Mouse (Mus musculus) stomach, embryonic 16.5 days (tissue): ENCODE measurements at regions not wholly inside any gene's neighbourhood (a gene's known extent, or its start where the extent isn't known, plus 50 kb on each side); places are given as distances from the start of the nearest gene placed in this dataset.

ENCODE experiments used
- ATAC-seq: fragments of 200-750 bp; cut with Nextera tagmentation; 2 replicates; pipeline ENCODE4 v1.8.0; 2017; ENCODE audit warnings: moderate number of reproducible peaks, moderate TSS enrichment; ENCODE audit not compliant: insufficient read depth, low FRiP score
- H3K27ac ChIP-seq: fragments of 300-500 bp; sonication (generic); 2 replicates; pipeline ENCODE4 v1.5.1; 2014; ENCODE audit warnings: low read length
- H3K27me3 ChIP-seq: fragments of 300-500 bp; sonication (generic); 2 replicates; pipeline ENCODE4 v1.6.1; 2014; ENCODE audit warnings: low read length, control low read depth, mixed read lengths; ENCODE audit not compliant: control insufficient read depth, insufficient read depth
- H3K36me3 ChIP-seq: fragments of 300-500 bp; sonication (generic); 2 replicates; pipeline ENCODE4 v1.6.1; 2014; ENCODE audit warnings: low read length; ENCODE audit not compliant: control insufficient read depth, insufficient read depth
- H3K4me1 ChIP-seq: fragments of 300-500 bp; sonication (generic); 2 replicates; pipeline ENCODE4 v1.6.1; 2014; ENCODE audit warnings: low read length, control low read depth, mixed read lengths; ENCODE audit not compliant: control insufficient read depth, insufficient read depth
- H3K4me2 ChIP-seq: fragments of 300-500 bp; sonication (generic); 2 replicates; pipeline ENCODE4 v1.6.1; 2014; ENCODE audit warnings: low read depth, low read length, mixed read lengths
- H3K4me3 ChIP-seq: fragments of 300-500 bp; sonication (generic); replicated peaks from 2 replicates; pipeline ENCODE4 v1.5.1; 2014; ENCODE audit warnings: mild to moderate bottlenecking, low read length
- H3K9ac ChIP-seq: fragments of 300-500 bp; sonication (generic); 2 replicates; pipeline ENCODE4 v1.6.1; 2014; ENCODE audit warnings: low read length
- H3K9me3 ChIP-seq: fragments of 300-500 bp; sonication (generic); replicated peaks from 2 replicates; pipeline ENCODE4 v1.6.1; 2016; ENCODE audit warnings: low read length, control low read depth; ENCODE audit not compliant: control insufficient read depth
- WGBS: fragments of 180-500 bp; shearing (Covaris S2); extraction: QIAGEN DNeasy Blood & Tissue Kit; methylation state at CpG from one replicate; pipeline ENCODE4 v1.1.7; 2014; 5-methylcytosine and 5-hydroxymethylcytosine counted together

DNA sequence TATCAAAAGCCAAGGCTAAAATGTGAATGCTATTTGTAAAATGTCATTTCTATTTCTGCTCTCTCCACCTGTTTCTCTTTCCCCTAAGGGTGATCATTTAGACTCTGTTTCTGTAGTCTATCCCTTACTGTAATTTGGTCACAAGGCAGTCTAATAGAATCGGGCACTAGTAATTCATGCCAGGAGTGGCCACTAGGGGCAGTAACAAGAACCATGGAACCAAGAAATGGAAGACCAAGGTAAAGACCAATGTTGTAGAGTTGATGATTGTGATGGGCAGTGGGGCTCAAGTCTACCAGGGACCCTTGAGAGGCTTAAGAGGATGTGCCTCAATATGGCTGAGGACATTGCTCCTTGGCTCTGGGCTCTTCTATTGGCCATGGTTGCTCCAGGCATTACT is 180.5 kb upstream of the Eif4g2 start:
- H3K9me3 ChIP-seq, result no peaks in the 10 kb centered on the region

GRCm38 (mm10) chr7:111259630-111260574 is 177.1 kb upstream of the Eif4g2 start:
- Histone ChIP-seq H3K27ac (peak overlapping the region; percentile 60), H3K9ac (no peak overlapping the region), H3K4me2 (no peak overlapping the region), H3K9me3 (no peaks in the 10 kb centered on the region), H3K4me3 (no peak overlapping the region), H3K27me3 (no peaks in the 10 kb centered on the region), H3K4me1 (peaks cover 7% of the 10 kb centered on the region; the same call in 1 of the 2 replicates), H3K36me3 (no peaks in the 10 kb centered on the region)
- ATAC-seq, result peak; percentile 86
- 40% methylated on average over 11 of the region's 11 CpGs for WGBS

More for the DNA sequence above, 180.5 kb upstream of the Eif4g2 start:
- Histone ChIP-seq H3K4me1 (peaks cover 7% of the 10 kb centered on the region; the same call in 1 of the 2 replicates), H3K9ac (no peak overlapping the region), H3K4me2 (no peak overlapping the region), H3K4me3 (no peak overlapping the region), H3K27ac (no peak overlapping the region), H3K27me3 (no peaks in the 10 kb centered on the region), H3K36me3 (no peaks in the 10 kb centered on the region)
- 71% methylated on average over 1 of the region's 1 CpGs for WGBS
- ATAC-seq, result no peak

GRCm38 (mm10) chr7:111257842-111258241 is 175.0 kb upstream of the Eif4g2 start:
- H3K36me3 ChIP-seq, result no peaks in the 10 kb centered on the region
- 91% methylated on average over 2 of the region's 2 CpGs for WGBS

DNA sequence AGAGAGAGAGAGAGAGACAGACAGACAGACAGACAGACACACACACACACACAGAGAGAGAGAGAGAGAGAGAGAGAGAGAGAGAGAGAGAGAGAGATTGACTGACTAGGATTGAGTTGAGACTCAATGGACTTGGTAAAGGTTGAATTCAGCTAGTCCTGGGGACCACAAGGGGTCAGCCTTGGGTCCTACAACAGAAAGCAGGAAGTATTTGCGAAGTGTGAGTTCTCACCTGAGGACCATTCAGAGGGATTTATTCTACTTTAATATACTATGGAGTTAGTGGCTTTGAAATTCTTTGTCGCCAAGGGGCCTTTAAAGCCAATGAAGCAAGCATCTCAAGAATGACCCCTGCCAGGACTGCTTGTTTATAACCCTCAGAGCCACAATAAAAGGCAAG is 173.4 kb upstream of the Eif4g2 start:
- Histone ChIP-seq H3K27ac (no peak overlapping the region), H3K9ac (no peak overlapping the region), H3K36me3 (no peaks in the 10 kb centered on the region), H3K4me2 (no peak overlapping the region), H3K4me1 (peaks cover 7% of the 10 kb centered on the region; the same call in 1 of the 2 replicates), H3K27me3 (no peaks in the 10 kb centered on the region), H3K4me3 (no peak overlapping the region), H3K9me3 (no peaks in the 10 kb centered on the region)
- 67% methylated on average over 2 of the region's 2 CpGs for WGBS
- no peak for ATAC-seq

More at GRCm38 (mm10) chr7:111257842-111258241, 175.0 kb upstream of the Eif4g2 start:
- no peak for ATAC-seq
- Histone ChIP-seq H3K9ac (no peak overlapping the region), H3K4me1 (peaks cover 7% of the 10 kb centered on the region; the same call in 1 of the 2 replicates), H3K4me3 (no peak overlapping the region), H3K9me3 (no peaks in the 10 kb centered on the region), H3K4me2 (no peak overlapping the region), H3K27me3 (no peaks in the 10 kb centered on the region), H3K27ac (no peak overlapping the region)

GRCm38 (mm10) chr7:111249606-111250005 is 166.8 kb upstream of the Eif4g2 start:
- no peak for ATAC-seq
- no peaks in the 10 kb centered on the region for H3K36me3 ChIP-seq
- no peak overlapping the region for H3K4me3 ChIP-seq
- WGBS, result 26% methylated on average over 5 of the region's 5 CpGs
- H3K4me2 ChIP-seq, result no peak overlapping the region
- no peak overlapping the region for H3K9ac ChIP-seq
- no peaks in the 10 kb centered on the region for H3K9me3 ChIP-seq
- H3K27me3 ChIP-seq, result no peaks in the 10 kb centered on the region
- H3K4me1 ChIP-seq, result no peaks in the 10 kb centered on the region
- no peak overlapping the region for H3K27ac ChIP-seq

DNA sequence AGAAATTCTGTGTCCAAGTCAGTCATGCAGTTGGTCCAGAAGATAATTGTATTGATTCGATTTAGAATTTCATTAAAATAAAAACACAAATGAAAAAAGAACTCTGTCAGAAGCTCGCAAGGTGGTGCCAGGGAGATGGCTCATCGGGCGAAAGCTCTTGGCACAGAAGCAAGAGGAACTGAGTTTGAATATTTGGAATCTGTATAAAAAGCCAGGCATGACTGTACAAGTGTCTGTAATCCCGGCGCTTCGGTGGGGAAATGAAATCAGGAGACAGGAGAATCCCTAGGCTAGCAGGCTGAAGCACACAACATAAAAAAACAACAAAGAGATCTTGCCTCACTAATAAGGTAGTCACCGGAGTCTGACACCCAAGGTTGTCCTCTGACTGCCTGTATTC is 162.7 kb upstream of the Eif4g2 start:
- H3K9me3 ChIP-seq, result no peaks in the 10 kb centered on the region
- no peak overlapping the region for H3K4me2 ChIP-seq
- no peak overlapping the region for H3K9ac ChIP-seq
- H3K27ac ChIP-seq, result no peak overlapping the region
- H3K4me1 ChIP-seq, result no peaks in the 10 kb centered on the region
- no peak overlapping the region for H3K4me3 ChIP-seq
- no peaks in the 10 kb centered on the region for H3K36me3 ChIP-seq
- H3K27me3 ChIP-seq, result no peaks in the 10 kb centered on the region
- WGBS, result 79% methylated on average over 8 of the region's 8 CpGs
- no peak for ATAC-seq

GRCm38 (mm10) chr7:111245067-111245466 is 162.2 kb upstream of the Eif4g2 start:
- Histone ChIP-seq H3K4me2 (no peak overlapping the region), H3K4me3 (no peak overlapping the region), H3K4me1 (no peaks in the 10 kb centered on the region), H3K27me3 (no peaks in the 10 kb centered on the region), H3K9me3 (no peaks in the 10 kb centered on the region), H3K9ac (no peak overlapping the region), H3K27ac (no peak overlapping the region), H3K36me3 (no peaks in the 10 kb centered on the region)
- WGBS, result 59% methylated on average over 6 of the region's 6 CpGs
- ATAC-seq, result peak; percentile 40; the same call in 1 of the 2 replicates

GRCm38 (mm10) chr7:111243831-111244230 is 161.0 kb upstream of the Eif4g2 start:
- no peak for ATAC-seq
- Histone ChIP-seq H3K36me3 (no peaks in the 10 kb centered on the region), H3K27ac (no peak overlapping the region), H3K9me3 (no peaks in the 10 kb centered on the region), H3K9ac (no peak overlapping the region), H3K4me1 (no peaks in the 10 kb centered on the region), H3K27me3 (no peaks in the 10 kb centered on the region), H3K4me2 (no peak overlapping the region), H3K4me3 (no peak overlapping the region)
- 80% methylated on average over 1 of the region's 1 CpGs for WGBS

DNA sequence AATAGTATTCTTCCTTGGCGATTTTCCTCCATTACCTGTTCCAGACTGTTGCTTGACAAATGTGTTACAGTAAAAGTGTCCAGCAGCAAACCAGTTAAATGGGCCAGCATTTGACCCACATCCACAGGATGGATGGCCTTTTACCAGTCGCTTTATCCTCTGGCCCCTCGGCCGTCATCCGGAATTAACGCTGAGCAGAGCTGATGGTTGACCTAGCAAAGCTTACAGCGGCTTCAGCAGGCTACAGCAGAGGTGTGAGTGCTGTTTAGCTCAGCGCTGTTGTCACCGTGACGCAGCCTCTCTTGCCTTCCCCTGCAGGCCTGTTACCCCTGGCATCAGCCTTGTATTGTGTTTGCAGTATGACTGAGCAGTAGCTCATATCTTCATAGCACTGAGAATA is 159.8 kb upstream of the Eif4g2 start:
- no peak overlapping the region for H3K4me3 ChIP-seq
- H3K9me3 ChIP-seq, result no peaks in the 10 kb centered on the region
- WGBS, result 58% methylated on average over 10 of the region's 10 CpGs
- no peak overlapping the region for H3K9ac ChIP-seq
- H3K27me3 ChIP-seq, result no peaks in the 10 kb centered on the region
- no peak overlapping the region for H3K27ac ChIP-seq
- no peak overlapping the region for H3K4me2 ChIP-seq
- no peaks in the 10 kb centered on the region for H3K36me3 ChIP-seq
- H3K4me1 ChIP-seq, result no peaks in the 10 kb centered on the region
- ATAC-seq, result no peak
